Mouse (Mus musculus) hindbrain, embryonic 14.5 days (tissue): Measurements from ENCODE around the gene Olfr1061. TPM values are rescaled to one million over a fixed set of nuclear protein-coding genes. Genes with fewer than 3 reads are reported as not detected.
"Not testable (repeated sequence)": the region's sequence is repeated elsewhere in the genome, so short reads cannot be mapped to it uniquely, and the experiment has no call there.

Source experiments
- ATAC-seq: fragments of 200-750 bp; cut with Nextera tagmentation; 2 replicates; pipeline ENCODE4 v1.8.0; 2017; ENCODE audit warnings: moderate number of reproducible peaks, mild to moderate bottlenecking, moderate TSS enrichment, moderate library complexity; ENCODE audit not compliant: low FRiP score
- DNase-seq: peaks from one replicate; pipeline ENCODE4 v3.0.0-alpha.2; 2015; ENCODE audit warnings: low spot score
- H3K27ac ChIP-seq: fragments of 300-500 bp; sonication (generic); 2 replicates; pipeline ENCODE4 v1.5.1; 2014; ENCODE audit warnings: mild to moderate bottlenecking, moderate library complexity
- H3K27me3 ChIP-seq: fragments of 300-500 bp; sonication (generic); 2 replicates; pipeline ENCODE4 v1.6.1; 2014; ENCODE audit warnings: mild to moderate bottlenecking, low read length, mixed read lengths; ENCODE audit not compliant: control insufficient read depth, insufficient read depth
- H3K36me3 ChIP-seq: fragments of 300-500 bp; sonication (generic); replicated peaks from 2 replicates; pipeline ENCODE4 v1.6.1; 2014; ENCODE audit not compliant: control insufficient read depth, insufficient read depth
- H3K4me1 ChIP-seq: fragments of 300-500 bp; sonication (generic); replicated peaks from 2 replicates; pipeline ENCODE4 v1.6.1; 2014; ENCODE audit warnings: antibody characterized with exemption, low read length, mixed read lengths; ENCODE audit not compliant: control insufficient read depth, insufficient read depth
- H3K4me2 ChIP-seq: fragments of 300-500 bp; sonication (generic); replicated peaks from 2 replicates; pipeline ENCODE4 v1.6.1; 2014; ENCODE audit warnings: mild to moderate bottlenecking, moderate library complexity
- H3K4me3 ChIP-seq: fragments of 300-500 bp; sonication (generic); replicated peaks from 2 replicates; pipeline ENCODE4 v1.5.1; 2014; ENCODE audit warnings: mild to moderate bottlenecking, low read length
- H3K9ac ChIP-seq: fragments of 300-500 bp; sonication (generic); 2 replicates; pipeline ENCODE4 v1.6.1; 2014
- H3K9me3 ChIP-seq: fragments of 300-500 bp; sonication (generic); 2 replicates; pipeline ENCODE4 v1.6.1; 2016; ENCODE audit warnings: low read length; ENCODE audit not compliant: control insufficient read depth
- WGBS: fragments of 180-500 bp; shearing (Covaris S2); extraction: QIAGEN DNeasy Blood & Tissue Kit; methylation state at CpG from one replicate; pipeline ENCODE4 v1.1.7; 2014; 5-methylcytosine and 5-hydroxymethylcytosine counted together
- polyA plus RNA-seq: library from polyadenylated mRNA; unstranded; fragments of >200 nt; fragmentation: Nextera tagmentation; extraction: Ambion mirVana; gene quantifications from 2 replicates; pipeline ENCODE4 v1.2.1, GENCODE M21; 2014

Olfr1061 gene
- polyA plus RNA-seq, 1 experiment from 2014 or later = not detected

- not testable (repeated sequence) for H3K4me1 ChIP-seq, H3K27me3 ChIP-seq, H3K4me3 ChIP-seq, H3K27ac ChIP-seq, DNase-seq, H3K9ac ChIP-seq, H3K36me3 ChIP-seq, ATAC-seq, H3K9me3 ChIP-seq, H3K4me2 ChIP-seq
- 63% methylated on average over 1 of the region's 6 CpGs for WGBS
Observed at GRCm38 (mm10) chr2:86366342-86366741, 47.5 kb downstream of the Olfr1061 start.

Other genes with a start within 250 kb of the Olfr1061 start
- gene Olfr1043, start 246.5 kb downstream of the Olfr1061 start, polyA plus RNA-seq = not detected in 2 replicates
- not detected in 2 replicates for gene Olfr1044, start 236.2 kb downstream of the Olfr1061 start, polyA plus RNA-seq
- gene Olfr52, start 228.4 kb downstream of the Olfr1061 start, polyA plus RNA-seq = not detected in 2 replicates
- not detected in 2 replicates for gene Olfr1045, start 211.0 kb downstream of the Olfr1061 start, polyA plus RNA-seq
- gene Olfr1046, start 194.7 kb downstream of the Olfr1061 start, polyA plus RNA-seq = not detected in 2 replicates
- gene Olfr1047, start 182.6 kb downstream of the Olfr1061 start, polyA plus RNA-seq = not detected in 2 replicates
- not detected in 2 replicates for gene Olfr1048, start 173.8 kb downstream of the Olfr1061 start, polyA plus RNA-seq
- gene Olfr1049, start 155.7 kb downstream of the Olfr1061 start, polyA plus RNA-seq = not detected in 2 replicates
- not detected in 2 replicates for gene Olfr1051, start 135.0 kb downstream of the Olfr1061 start, polyA plus RNA-seq
- gene Olfr1052, start 121.6 kb downstream of the Olfr1061 start, polyA plus RNA-seq = not detected in 2 replicates
- not detected in 2 replicates for gene Olfr1053, start 98.8 kb downstream of the Olfr1061 start, polyA plus RNA-seq
- gene Olfr1054, start 78.6 kb downstream of the Olfr1061 start, polyA plus RNA-seq = not detected in 2 replicates
- gene Olfr1055, start 63.8 kb downstream of the Olfr1061 start, polyA plus RNA-seq = not detected in 2 replicates
- gene Olfr1056, start 51.6 kb downstream of the Olfr1061 start, polyA plus RNA-seq = not detected in 2 replicates
- gene Olfr1057, start 35.7 kb downstream of the Olfr1061 start, polyA plus RNA-seq = not detected in 2 replicates
- not detected in 2 replicates for gene Olfr1058, start 25.5 kb downstream of the Olfr1061 start, polyA plus RNA-seq
- gene Olfr1062, start 12.7 kb upstream of the Olfr1061 start, polyA plus RNA-seq = not detected in 2 replicates
- gene Olfr1065, start 36.5 kb upstream of the Olfr1061 start, polyA plus RNA-seq = not detected in 2 replicates
- gene Olfr1066, start 42.2 kb upstream of the Olfr1061 start, polyA plus RNA-seq = not detected in 2 replicates
- gene Olfr228, start 73.3 kb upstream of the Olfr1061 start, polyA plus RNA-seq = not detected in 2 replicates
- gene Olfr1076, start 94.4 kb upstream of the Olfr1061 start, polyA plus RNA-seq = not detected in 2 replicates
- gene Olfr1079, start 128.4 kb upstream of the Olfr1061 start, polyA plus RNA-seq = not detected in 2 replicates
- not detected in 2 replicates for gene Olfr1080, start 144.2 kb upstream of the Olfr1061 start, polyA plus RNA-seq
- not detected in 2 replicates for gene Olfr1082, start 184.9 kb upstream of the Olfr1061 start, polyA plus RNA-seq
- gene Olfr1084, start 225.7 kb upstream of the Olfr1061 start, polyA plus RNA-seq = not detected in 2 replicates
- gene Olfr1085, start 248.0 kb upstream of the Olfr1061 start, polyA plus RNA-seq = not detected in 2 replicates